ENCODE assay signal across 10 mouse cellular contexts in genomic region chr7:56120968-56121367, GRCm38 (mm10).
"Had no signal": no experiment of that assay in that cellular context is flagged by ENCODE, and none has a peak within 500 bp of the region (broad histone marks: within the 10 kb centered on the region; RNA-seq: fewer than 3 reads in every experiment).

No protein-coding gene starts in this region.

- H3K4me1 ChIP-seq: intestine, embryonic 15.5 days had no signal

- H3K27me3 ChIP-seq: intestine, embryonic 15.5 days; liver, embryonic 13.5 days had no signal

- H3K9me3 ChIP-seq: intestine, embryonic 15.5 days; liver, embryonic 13.5 days had no signal

- DNase-seq: liver, embryonic 13.5 days; lung, adult 2 months; lung, postnatal 14 days; lung, postnatal 4 days; midbrain, embryonic 14.5 days; thymus, postnatal 25 days had no signal

- H3K4me3 ChIP-seq: intestine, embryonic 15.5 days; liver, embryonic 13.5 days had no signal

- H3K9ac ChIP-seq: intestine, embryonic 15.5 days; liver, embryonic 13.5 days had no signal

- ATAC-seq: intestine, embryonic 15.5 days had no signal

- H3K27ac ChIP-seq: intestine, embryonic 15.5 days; kidney, postnatal 0 days; liver, embryonic 13.5 days; stomach, postnatal 0 days had no signal

- H3K4me2 ChIP-seq: intestine, embryonic 15.5 days; liver, embryonic 13.5 days; midbrain, embryonic 11.5 days had no signal
